Mouse (Mus musculus) layer of hippocampus, adult 6 months (tissue): ENCODE measurements around the gene Cyp11a1. TPM values are rescaled to one million over a fixed set of nuclear protein-coding genes. Genes with fewer than 3 reads are reported as not detected.

Experiments
- long read RNA-seq, 2 experiments: library from polyadenylated mRNA; unstranded; transcript quantifications; one replicate each; pipeline ENCODE4 v2.0.0; 2019 to 2020
- polyA plus RNA-seq: library from polyadenylated mRNA; unstranded; fragments of <200 nt; fragmentation: Nextera tagmentation; gene quantifications from 2 replicates; pipeline ENCODE4 v1.2.3, GENCODE M21; 2021

The Cyp11a1 gene
- 1.0 and 1.1 TPM in 2 replicates for polyA plus RNA-seq
- long read RNA-seq, experiment 1, partial matches to known transcripts: 1 of 2 reads
- long read RNA-seq, experiment 1, other reads (novel, unspliced or antisense): 1 of 2 reads
- long read RNA-seq, experiment 2, partial matches to known transcripts: 3 of 15 reads
- long read RNA-seq, experiment 2, other reads (novel, unspliced or antisense): 12 of 15 reads

GRCm38 (mm10) chr9:58005753-58006461 lies at the start of gene Cyp11a1:
Cyp11a1 (plus strand) TSS chr9:58006411.

GRCm38 (mm10) chr9:58063531-58063930 lies 57.3 kb downstream of the Cyp11a1 start, which contains the start of gene Stra6:
Stra6 (plus strand) TSS chr9:58063788.

Other genes with a start within 250 kb of the Cyp11a1 start
- 27.9 and 34.7 TPM in 2 replicates for gene Clk3, start 240.6 kb upstream of the Cyp11a1 start, polyA plus RNA-seq
- 1.2 and 1.6 TPM in 2 replicates for gene Arid3b, start 169.6 kb upstream of the Cyp11a1 start, polyA plus RNA-seq
- gene Ubl7, start 95.4 kb upstream of the Cyp11a1 start, polyA plus RNA-seq: 157 and 188 TPM in 2 replicates
- gene Sema7a, start 66.3 kb upstream of the Cyp11a1 start, polyA plus RNA-seq: 10.7 and 15.7 TPM in 2 replicates
- gene Stra6, start 57.4 kb downstream of the Cyp11a1 start, polyA plus RNA-seq: 8.3 and 16.1 TPM in 2 replicates
- 1.2 and 2.4 TPM in 2 replicates for gene Ccdc33, start 112.4 kb downstream of the Cyp11a1 start, polyA plus RNA-seq
- 10.2 and 15.0 TPM in 2 replicates for gene Islr, start 197.9 kb downstream of the Cyp11a1 start, polyA plus RNA-seq
- gene Islr2, start 197.9 kb downstream of the Cyp11a1 start, polyA plus RNA-seq: 10.4 and 11.9 TPM in 2 replicates
- 5.5 and 6.0 TPM in 2 replicates for gene Pml, start 243.4 kb downstream of the Cyp11a1 start, polyA plus RNA-seq
- 69.6 and 74.3 TPM in 2 replicates for gene Stoml1, start 246.8 kb downstream of the Cyp11a1 start, polyA plus RNA-seq